Mouse (Mus musculus) small intestine, adult 10 weeks (tissue): ENCODE measurements around the gene Acsl5. TPM values are rescaled to one million over a fixed set of nuclear protein-coding genes. Genes with fewer than 3 reads are reported as not detected.

Experiments
- polyA plus RNA-seq: library from polyadenylated mRNA; stranded (reverse); fragments of 350-450 nt; fragmentation: Illumina TruSeq; extraction: RNeasy Lipid Tissue Mini Kit (QIAGEN cat#74804); gene quantifications from one replicate; pipeline ENCODE4 v1.2.3, GENCODE M21; 2014; ENCODE audit warnings: low replicate concordance

The Acsl5 gene
- polyA plus RNA-seq = 3,829 TPM

DNA sequence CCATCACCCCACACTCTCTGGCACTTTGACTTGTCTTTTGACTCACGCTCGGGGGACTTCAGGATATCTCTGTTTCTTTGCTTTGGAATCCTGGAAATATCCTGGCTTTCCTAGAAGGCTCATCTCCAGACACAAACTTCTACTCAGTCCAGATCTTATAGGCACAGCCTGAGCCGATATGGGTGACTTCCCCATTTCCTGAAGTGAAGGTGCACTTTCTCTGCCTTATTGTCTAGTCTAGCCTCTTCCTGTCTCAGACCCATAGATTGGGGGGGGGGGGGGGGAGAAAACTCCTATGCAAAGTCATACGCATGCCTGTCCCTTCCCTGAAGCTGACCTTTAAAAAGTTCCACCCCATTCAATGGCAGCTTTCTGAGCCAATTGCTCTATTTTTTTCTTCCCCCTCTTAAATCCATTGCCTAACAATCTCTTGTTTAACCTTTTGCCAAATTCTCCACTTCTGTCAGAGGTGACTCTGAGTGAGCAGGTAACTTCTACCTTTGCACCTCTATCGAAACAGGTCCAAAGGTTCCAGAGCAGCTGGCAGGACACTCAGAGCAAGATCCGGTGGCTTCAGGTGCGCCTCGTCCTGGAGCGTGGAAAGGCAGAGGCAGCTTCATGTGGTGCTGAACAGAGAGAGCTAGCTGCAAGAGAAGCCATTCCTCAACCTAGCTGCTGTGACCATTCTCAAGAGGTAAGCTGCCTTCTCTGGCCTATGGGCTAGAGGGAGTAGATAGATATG is at the start of gene Acsl5:
Gene Acsl5 (plus strand): TSS at position 556 of the 742 bp plus-strand sequence.

DNA sequence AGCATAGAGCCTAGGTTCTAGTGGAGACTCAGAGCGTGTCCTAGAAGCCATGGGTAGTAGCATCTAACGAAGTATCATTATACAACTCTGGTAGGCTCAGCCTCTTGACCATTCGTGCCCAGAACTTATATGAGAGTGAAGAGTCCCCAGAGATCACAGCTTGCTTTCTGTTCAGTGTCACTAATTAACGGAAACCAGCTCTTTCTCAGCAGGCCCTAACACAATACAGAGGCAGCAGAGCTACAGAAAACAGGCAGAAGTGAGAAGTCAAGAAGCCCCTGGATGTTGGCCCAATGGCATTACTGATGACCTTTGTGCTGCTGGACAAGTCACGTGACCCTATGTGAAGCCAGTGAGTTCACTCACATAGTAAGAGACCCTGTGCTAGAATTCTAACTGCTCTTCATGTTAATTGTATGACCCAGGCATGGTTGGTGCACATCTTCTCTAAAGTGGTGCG is 10.5 kb upstream of the Acsl5 start, which contains the start of gene Gucy2g:
Gene Gucy2g (minus strand): TSS at position 51 of the 460 bp plus-strand sequence.

DNA sequence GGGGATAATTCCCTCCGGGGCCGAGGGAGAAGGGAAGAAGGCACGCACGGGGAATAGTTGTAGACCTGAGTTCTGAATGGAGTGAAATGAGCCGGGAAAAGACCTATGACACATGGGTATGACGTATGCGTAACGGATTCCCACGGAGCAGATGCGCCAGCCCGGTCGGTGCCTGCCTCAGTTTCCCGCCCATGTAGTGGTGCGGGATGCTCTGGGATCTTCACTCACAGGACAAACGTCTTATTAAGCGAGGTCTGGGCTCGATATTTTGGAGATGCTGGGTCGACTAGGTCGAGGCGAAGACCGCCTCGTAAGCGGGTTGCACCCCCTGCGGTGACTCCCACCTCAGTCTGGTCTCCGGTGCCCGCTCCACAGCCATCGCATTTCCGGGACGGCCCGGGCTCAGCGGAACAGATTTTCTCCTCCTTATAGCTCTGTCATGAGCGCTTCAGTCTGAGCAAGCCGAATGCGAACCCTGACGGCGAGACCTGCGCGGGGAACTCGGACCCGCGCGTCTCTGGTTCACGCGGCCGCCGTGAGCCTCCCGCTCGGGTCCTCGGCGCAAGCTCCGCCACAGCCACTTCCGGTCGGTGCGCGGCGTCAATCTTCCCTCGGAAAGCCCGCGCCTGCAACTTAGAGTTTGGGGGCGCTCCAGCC is 63.8 kb downstream of the Acsl5 start, which contains the start of gene Zdhhc6:
Gene Zdhhc6 (minus strand): TSS at position 581 of the 657 bp plus-strand sequence.

DNA sequence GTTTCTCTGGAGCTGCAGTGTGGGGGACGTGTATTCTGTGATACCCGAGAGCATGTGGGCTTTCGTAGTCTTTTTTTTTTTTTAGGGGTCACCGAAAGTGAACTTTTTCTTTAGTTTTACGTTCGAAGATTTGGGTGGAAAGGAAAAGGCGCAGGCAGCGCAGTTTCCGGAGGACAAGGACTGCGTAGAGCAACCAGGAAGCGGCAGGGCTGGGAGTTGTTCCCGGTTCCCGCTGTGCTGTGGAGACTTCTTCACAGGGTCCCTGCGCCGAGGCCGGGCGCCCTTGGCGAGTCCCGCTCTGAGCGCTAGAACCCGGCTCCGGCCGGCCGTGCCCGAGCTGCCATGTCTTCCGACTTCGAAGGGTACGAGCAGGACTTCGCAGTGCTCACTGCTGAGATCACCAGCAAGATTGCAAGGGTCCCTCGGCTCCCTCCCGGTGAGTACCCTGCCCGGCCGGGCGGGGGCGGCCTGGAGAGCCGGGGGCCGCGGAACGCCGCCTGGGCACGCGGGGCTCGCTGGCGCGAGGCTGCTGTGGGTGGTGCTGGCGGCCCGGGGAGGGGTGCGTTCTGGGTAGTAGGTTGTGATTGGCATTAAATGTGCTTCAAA is 64.5 kb downstream of the Acsl5 start, which contains the start of gene Vti1a:
Gene Vti1a (plus strand): TSS at position 187 of the 606 bp plus-strand sequence.

Other genes with a start within 250 kb of the Acsl5 start
- 5.5 TPM for gene Gpam, start 124.7 kb upstream of the Acsl5 start, polyA plus RNA-seq
- not detected for gene Tectb, start 71.2 kb upstream of the Acsl5 start, polyA plus RNA-seq
- gene Gucy2g, start 10.7 kb upstream of the Acsl5 start, polyA plus RNA-seq = not detected
- 60.4 TPM for gene Zdhhc6, start 64.1 kb downstream of the Acsl5 start, polyA plus RNA-seq
- 19.4 TPM for gene Vti1a, start 64.4 kb downstream of the Acsl5 start, polyA plus RNA-seq